Mouse (Mus musculus) liver, adult 2 months (tissue): ENCODE results near the gene Pik3cb.

ENCODE experiments used
- CTCF ChIP-seq: fragments of 200-500 bp; IDR thresholded peaks from 2 replicates; pipeline ENCODE4 v1.5.1; 2011; ENCODE audit warnings: low read depth, low read length, control low read depth
- POLR2A ChIP-seq: fragments of 200-500 bp; IDR thresholded peaks from 2 replicates; pipeline ENCODE4 v1.6.1; 2011; ENCODE audit warnings: low read length, control low read depth; ENCODE audit not compliant: insufficient read depth; ENCODE audit errors: extremely low read depth

- TF ChIP-seq CTCF (no peak), POLR2A (no peak)
Observed at GRCm38 (mm10) chr9:99110213-99110612, 30.2 kb downstream of the Pik3cb start.
